ENCODE assay signal across 11 mouse cellular contexts in genomic region chr9:49206331-49206730, GRCm38 (mm10). TPM values are rescaled to one million over a fixed set of nuclear protein-coding genes. Genes with fewer than 3 reads are reported as not detected.
DNase-seq lines count a peak whose midpoint lies in the region; ATAC-seq lines count a peak whose summit lies in the region.
"Had no signal": no experiment of that assay in that cellular context is flagged by ENCODE, and none has a peak within 500 bp of the region (broad histone marks: within the 10 kb centered on the region; RNA-seq: fewer than 3 reads in every experiment).

No protein-coding gene starts in this region.

- DNase-seq in kidney, adult 8-10 months, result no peak
- DNase-seq in midbrain, embryonic 14.5 days, result peak; percentile 59
- no peak for DNase-seq in midbrain, embryonic 10.5 days (ENCODE audit: low spot score)
- no peak for DNase-seq in spleen, postnatal 36 days (ENCODE audit: low spot score in 2 of 2)
- DNase-seq in spleen, adult 18-20 months, result no peak
- DNase-seq: cerebellum, adult 9-10 months had no signal

- 10% methylated on average over 15 of the region's 15 CpGs for WGBS in kidney, embryonic 15.5 days
- WGBS in midbrain, embryonic 14.5 days, result 43% methylated on average over 15 of the region's 15 CpGs
- WGBS in midbrain, embryonic 10.5 days, result 61% methylated on average over 15 of the region's 15 CpGs
- WGBS in hindbrain, embryonic 16.5 days, result 29% methylated on average over 15 of the region's 15 CpGs
- 20% methylated on average over 15 of the region's 15 CpGs for WGBS in neural tube, embryonic 15.5 days

- no peak overlapping the region for H3K9ac ChIP-seq in kidney, embryonic 15.5 days
- H3K9ac ChIP-seq in midbrain, embryonic 14.5 days (replicated peaks; ENCODE audit: low read length), result no peak overlapping the region
- no peak overlapping the region for H3K9ac ChIP-seq in hindbrain, embryonic 16.5 days (ENCODE audit: low read depth, low read length)
- no peak overlapping the region for H3K9ac ChIP-seq in neural tube, embryonic 15.5 days (replicated peaks)
- H3K9ac ChIP-seq: liver, embryonic 15.5 days had no signal

- H3K4me1 ChIP-seq in kidney, embryonic 15.5 days, result peaks cover 20% of the 10 kb centered on the region; the same call in 1 of the 2 replicates
- H3K4me1 ChIP-seq in midbrain, embryonic 14.5 days (ENCODE audit: control insufficient read depth, insufficient read depth, low read length), result peaks cover 19% of the 10 kb centered on the region
- H3K4me1 ChIP-seq in midbrain, embryonic 10.5 days, result peaks cover 41% of the 10 kb centered on the region
- H3K4me1 ChIP-seq in hindbrain, embryonic 16.5 days (ENCODE audit: control insufficient read depth, insufficient read depth, low read depth, low read length), result peaks cover 9% of the 10 kb centered on the region
- H3K4me1 ChIP-seq in neural tube, embryonic 15.5 days, result peaks cover 14% of the 10 kb centered on the region
- H3K4me1 ChIP-seq: liver, embryonic 15.5 days had no signal

- peak overlapping the region; percentile 44 for H3K4me2 ChIP-seq in kidney, embryonic 15.5 days
- H3K4me2 ChIP-seq in midbrain, embryonic 14.5 days (ENCODE audit: low read length), result peak overlapping the region; percentile 18
- H3K4me2 ChIP-seq in hindbrain, embryonic 16.5 days (ENCODE audit: low read length), result peak overlapping the region; percentile 1
- peak overlapping the region; percentile 38 for H3K4me2 ChIP-seq in neural tube, embryonic 15.5 days
- H3K4me2 ChIP-seq: liver, embryonic 15.5 days had no signal

- H3K27me3 ChIP-seq in kidney, embryonic 15.5 days, result no peaks in the 10 kb centered on the region
- H3K27me3 ChIP-seq in midbrain, embryonic 14.5 days (ENCODE audit: control insufficient read depth, insufficient read depth, low read length), result no peaks in the 10 kb centered on the region
- no peaks in the 10 kb centered on the region for H3K27me3 ChIP-seq in midbrain, embryonic 10.5 days (ENCODE audit: low read depth, poor library complexity, severe bottlenecking)
- H3K27me3 ChIP-seq in hindbrain, embryonic 16.5 days (replicated peaks; ENCODE audit: control insufficient read depth, insufficient read depth, low read length), result no peaks in the 10 kb centered on the region; the same call in 1 of the 2 replicates
- no peaks in the 10 kb centered on the region for H3K27me3 ChIP-seq in neural tube, embryonic 15.5 days (replicated peaks)
- H3K27me3 ChIP-seq: liver, embryonic 15.5 days had no signal

- H3K4me3 ChIP-seq in kidney, embryonic 15.5 days (replicated peaks), result no peak overlapping the region; the same call in 1 of the 2 replicates
- H3K4me3 ChIP-seq in midbrain, embryonic 14.5 days (replicated peaks; ENCODE audit: low read depth, low read length), result no peak overlapping the region
- no peak overlapping the region for H3K4me3 ChIP-seq in midbrain, embryonic 10.5 days
- H3K4me3 ChIP-seq in hindbrain, embryonic 16.5 days (ENCODE audit: low read length), result no peak overlapping the region
- H3K4me3 ChIP-seq in neural tube, embryonic 15.5 days (replicated peaks), result no peak overlapping the region
- H3K4me3 ChIP-seq: liver, embryonic 15.5 days had no signal

- ATAC-seq in kidney, embryonic 15.5 days (replicated peaks; ENCODE audit: low FRiP score), result 0 out of 2 replicates have a peak, but pooled peaks have one; percentile 43
- ATAC-seq in midbrain, embryonic 14.5 days (ENCODE audit: low FRiP score, low TSS enrichment), result no peak
- ATAC-seq in hindbrain, embryonic 16.5 days, result no peak
- ATAC-seq in neural tube, embryonic 15.5 days (ENCODE audit: low FRiP score), result no peak

- H3K27ac ChIP-seq in kidney, embryonic 15.5 days, result no peak overlapping the region
- H3K27ac ChIP-seq in midbrain, embryonic 14.5 days (replicated peaks; ENCODE audit: low read depth, low read length), result 0 out of 2 replicates have a peak overlapping the region, but pooled peaks have one; percentile 28
- no peak overlapping the region for H3K27ac ChIP-seq in midbrain, embryonic 10.5 days (replicated peaks)
- no peak overlapping the region for H3K27ac ChIP-seq in hindbrain, embryonic 16.5 days (ENCODE audit: low read depth, low read length)
- H3K27ac ChIP-seq in neural tube, embryonic 15.5 days (replicated peaks), result peak overlapping the region; percentile 54
- H3K27ac ChIP-seq: liver, embryonic 15.5 days had no signal

- no peaks in the 10 kb centered on the region for H3K36me3 ChIP-seq in kidney, embryonic 15.5 days
- H3K36me3 ChIP-seq in midbrain, embryonic 14.5 days (ENCODE audit: control insufficient read depth, insufficient read depth, low read length), result no peaks in the 10 kb centered on the region
- no peaks in the 10 kb centered on the region for H3K36me3 ChIP-seq in midbrain, embryonic 10.5 days
- no peaks in the 10 kb centered on the region for H3K36me3 ChIP-seq in hindbrain, embryonic 16.5 days (ENCODE audit: control insufficient read depth, insufficient read depth, low read length)
- H3K36me3 ChIP-seq in neural tube, embryonic 15.5 days, result no peaks in the 10 kb centered on the region
- H3K36me3 ChIP-seq: liver, embryonic 15.5 days had no signal

- no peaks in the 10 kb centered on the region for H3K9me3 ChIP-seq in kidney, embryonic 15.5 days (replicated peaks)
- no peaks in the 10 kb centered on the region for H3K9me3 ChIP-seq in midbrain, embryonic 14.5 days (ENCODE audit: control insufficient read depth, low read length)
- H3K9me3 ChIP-seq in midbrain, embryonic 10.5 days (replicated peaks), result no peaks in the 10 kb centered on the region
- H3K9me3 ChIP-seq in hindbrain, embryonic 16.5 days (ENCODE audit: control insufficient read depth, low read length), result no peaks in the 10 kb centered on the region
- H3K9me3 ChIP-seq in neural tube, embryonic 15.5 days (replicated peaks), result no peaks in the 10 kb centered on the region
- H3K9me3 ChIP-seq: liver, embryonic 15.5 days had no signal

RNA-seq across cellular contexts. Expression of gene Gm4894, which starts 44.0 kb away (rescaled TPM):
- not detected in 2 replicates for polyA plus RNA-seq in kidney, embryonic 15.5 days (2015; fragmentation: Nextera tagmentation; extraction: Ambion mirVana)
- not detected in 2 replicates for polyA plus RNA-seq in midbrain, embryonic 14.5 days (2014; fragmentation: Nextera tagmentation; extraction: Ambion mirVana)
- polyA plus RNA-seq in midbrain, embryonic 10.5 days (2016; fragmentation: Nextera tagmentation; extraction: Ambion mirVana), result not detected in 2 replicates
- polyA plus RNA-seq in hindbrain, embryonic 16.5 days (2015; fragmentation: Nextera tagmentation; extraction: Ambion mirVana), result not detected in 2 replicates
- not detected in 2 replicates for polyA plus RNA-seq in neural tube, embryonic 15.5 days (2015; fragmentation: Nextera tagmentation; extraction: Ambion mirVana)
- polyA plus RNA-seq: heart, embryonic 14.5 days; liver, embryonic 15.5 days had no signal

Comparison
In these comparisons a context has a peak if more than half of its experiments do, and no peak if none do; other contexts are left out.
1. H3K27ac ChIP-seq: peak in midbrain, embryonic 14.5 days (single experiment) and neural tube, embryonic 15.5 days (single experiment); none in kidney, embryonic 15.5 days (single experiment), midbrain, embryonic 10.5 days (single experiment) and hindbrain, embryonic 16.5 days (single experiment).
2. Peak in every context shown above with its lines, with median percentiles within 50 percentile points of each other: H3K4me2 ChIP-seq.